Mouse (Mus musculus): ENCODE measurements around the gene Qsox2.

Qsox2 gene

DNA sequence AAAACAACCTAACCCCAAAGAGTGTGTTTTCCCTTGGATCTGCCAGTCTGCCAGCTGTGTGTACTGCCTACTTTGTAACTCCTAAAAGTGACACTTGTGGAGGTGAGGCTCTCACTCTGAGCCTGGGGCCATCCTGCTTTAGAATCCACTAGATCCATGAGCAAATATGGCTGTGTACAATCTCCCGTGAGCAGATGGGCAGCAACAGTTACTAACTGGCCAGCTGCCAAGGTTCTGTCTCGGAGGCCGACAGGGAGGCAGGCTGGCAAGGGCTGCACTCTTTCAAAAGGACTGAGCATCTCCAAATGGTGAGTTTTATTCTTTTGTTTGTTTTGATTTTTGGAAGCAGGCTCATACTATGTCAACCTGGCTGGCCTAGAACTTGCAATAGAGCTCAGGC, 22.8 kb downstream of the Qsox2 start:
- DNase-seq, result no peak

- no peak for DNase-seq
Measured at GRCm38 (mm10) chr2:26209566-26209965, 27.8 kb downstream of the Qsox2 start.

DNA sequence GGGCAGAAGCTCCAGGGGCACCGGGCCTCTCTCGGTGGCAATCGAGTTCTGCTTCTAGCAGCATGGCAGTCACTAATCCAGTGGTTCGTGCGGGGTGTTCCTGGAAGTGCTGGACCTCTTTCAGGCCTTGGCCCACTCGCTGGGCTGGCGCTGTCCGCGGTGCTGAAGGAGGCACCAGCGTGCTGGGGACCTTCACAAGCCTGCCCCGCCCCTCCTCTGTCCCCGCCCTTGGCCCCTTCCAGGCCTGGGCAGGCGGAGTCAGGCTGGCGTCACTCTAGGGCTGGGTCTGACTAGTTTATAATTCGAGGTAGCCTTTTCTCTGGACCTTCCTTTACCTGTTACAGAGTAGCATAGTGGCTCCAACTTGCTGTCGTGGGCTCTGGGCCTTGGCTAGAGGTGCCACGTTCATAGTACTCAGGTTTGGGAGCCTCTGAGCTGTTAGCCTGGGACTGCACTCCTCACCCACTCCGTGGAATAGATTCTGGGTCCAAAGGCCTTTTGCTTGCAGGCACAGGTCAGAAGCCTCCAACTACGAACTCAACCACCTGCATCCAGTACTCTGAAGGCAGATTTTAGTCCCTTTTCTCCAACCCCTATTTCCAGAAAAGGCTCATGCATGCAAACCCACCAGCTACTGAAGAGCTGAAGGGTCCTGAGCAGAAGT, 29.1 kb downstream of the Qsox2 start, which contains the start of gene Lhx3:
Gene Lhx3 (minus strand): TSS at position 164 of the 664 bp plus-strand sequence.
- peak; percentile 75 for DNase-seq

DNA sequence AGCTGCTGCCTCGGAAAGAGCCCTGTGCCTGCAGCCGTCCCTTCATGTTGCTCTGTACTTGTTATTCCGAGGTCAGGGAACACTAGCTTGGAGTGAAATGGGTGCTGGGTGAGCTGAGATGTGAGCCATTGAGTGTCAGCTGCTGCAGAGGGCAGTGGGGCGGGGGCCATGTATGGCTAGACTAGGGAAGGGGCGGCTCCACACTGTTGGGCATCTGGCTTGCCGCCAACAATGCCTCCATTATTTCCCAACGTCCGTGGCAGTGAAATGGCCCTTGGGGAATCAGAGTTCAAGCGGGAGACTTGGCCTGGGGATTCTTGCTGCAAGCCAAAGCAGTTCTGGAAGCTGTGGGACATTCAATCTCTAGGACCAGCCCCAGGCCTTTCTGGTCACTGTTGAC, 29.8 kb downstream of the Qsox2 start:
- DNase-seq, result no peak

GRCm38 (mm10) chr2:26205761-26206160, 31.6 kb downstream of the Qsox2 start:
- no peak for DNase-seq

DNA sequence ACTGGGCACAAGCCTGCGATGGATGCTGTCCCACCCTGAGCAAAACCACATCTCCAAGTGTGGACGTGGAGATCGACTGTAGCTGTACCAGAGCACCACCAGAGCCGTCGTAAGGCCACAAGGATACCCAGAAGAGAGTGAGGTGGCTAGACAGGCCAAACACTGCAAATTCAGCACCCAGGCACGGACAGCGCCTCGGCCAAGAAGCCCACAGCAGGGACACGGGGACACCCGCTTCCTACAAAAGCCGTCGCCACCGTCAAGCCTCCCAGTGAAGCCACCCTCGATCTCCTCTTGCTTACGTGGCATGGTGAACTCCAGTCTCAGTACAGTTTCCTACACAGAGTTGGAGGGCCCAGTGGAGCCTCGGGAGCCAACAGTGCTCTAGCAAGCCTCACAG, 32.2 kb downstream of the Qsox2 start:
- DNase-seq, result peak; percentile 23

- no peak for DNase-seq
Measured at GRCm38 (mm10) chr2:26202849-26203475, 34.4 kb downstream of the Qsox2 start.

GRCm38 (mm10) chr2:26201926-26202848, 35.1 kb downstream of the Qsox2 start:
- no peak for DNase-seq

- no peak for DNase-seq
Measured at GRCm38 (mm10) chr2:26198488-26198887, 38.8 kb downstream of the Qsox2 start.

- no peak for DNase-seq
Measured at GRCm38 (mm10) chr2:26194552-26195339, 42.6 kb downstream of the Qsox2 start.

- no peak for DNase-seq
Measured at GRCm38 (mm10) chr2:26188517-26188916, 48.8 kb downstream of the Qsox2 start.

DNA sequence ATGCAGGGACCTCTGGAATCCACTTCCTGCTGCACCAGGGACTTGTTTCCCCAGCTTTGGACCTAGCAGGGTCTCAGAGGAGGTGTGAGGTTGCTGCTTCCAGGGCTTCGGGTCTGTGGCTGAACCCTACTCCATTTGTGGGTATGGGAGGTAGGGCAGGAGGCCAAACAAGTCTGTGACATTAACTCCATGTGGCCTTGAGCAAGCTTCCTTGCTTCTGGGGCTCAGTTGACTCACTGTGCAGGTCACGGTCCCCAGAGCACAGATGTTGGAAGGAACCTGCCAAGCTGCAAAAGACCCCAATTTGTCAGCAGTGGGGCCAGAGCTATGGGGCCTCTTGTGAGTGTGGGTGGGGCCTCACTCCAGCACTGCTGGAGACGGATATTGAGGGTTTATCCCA, 53.0 kb downstream of the Qsox2 start:
- DNase-seq, result no peak

GRCm38 (mm10) chr2:26182646-26183045, 54.7 kb downstream of the Qsox2 start:
- DNase-seq, result peak; percentile 57

- DNase-seq, result no peak
Measured at GRCm38 (mm10) chr2:26177189-26177588, 60.1 kb downstream of the Qsox2 start.

DNA sequence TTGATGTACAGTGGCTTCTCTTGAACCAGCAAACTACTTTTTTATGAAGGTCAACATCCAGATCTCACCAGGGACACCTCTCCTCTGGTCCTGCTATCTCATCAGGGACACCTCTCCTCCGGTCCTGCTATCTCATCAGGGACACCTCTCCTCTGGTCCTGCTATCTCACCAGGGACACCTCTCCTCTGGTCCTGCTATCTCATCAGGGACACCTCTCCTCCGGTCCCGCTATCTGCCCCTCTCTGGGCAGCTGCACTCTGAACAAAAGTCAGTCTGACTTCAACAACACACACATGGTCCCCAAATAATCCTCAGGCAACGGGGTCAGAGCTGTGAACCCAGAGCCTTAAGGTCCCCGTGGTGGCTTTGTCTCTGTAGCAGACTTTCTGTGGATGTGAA, 60.6 kb downstream of the Qsox2 start:
- no peak for DNase-seq

GRCm38 (mm10) chr2:26175191-26175590, 62.1 kb downstream of the Qsox2 start:
- DNase-seq, result no peak

DNA sequence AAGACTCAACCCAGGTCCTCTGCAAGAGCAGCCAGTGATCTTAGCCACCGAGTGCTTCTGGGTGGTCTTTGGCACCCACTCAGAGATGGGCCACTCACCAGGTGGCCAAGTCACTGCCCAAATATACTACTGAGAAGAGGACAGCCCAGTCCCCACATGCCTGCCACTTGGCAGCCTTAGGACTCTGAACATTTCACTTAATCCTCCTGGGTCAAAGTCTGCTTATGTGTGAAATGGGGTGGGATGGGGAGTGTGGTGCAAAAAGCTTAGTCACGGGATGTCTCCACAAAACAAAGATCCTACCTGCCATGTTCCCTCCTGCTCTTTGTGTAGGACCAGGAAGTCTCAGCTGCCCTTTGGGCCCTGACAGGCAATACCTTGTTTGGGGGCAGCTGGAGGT, 65.2 kb downstream of the Qsox2 start:
- DNase-seq, result no peak

DNA sequence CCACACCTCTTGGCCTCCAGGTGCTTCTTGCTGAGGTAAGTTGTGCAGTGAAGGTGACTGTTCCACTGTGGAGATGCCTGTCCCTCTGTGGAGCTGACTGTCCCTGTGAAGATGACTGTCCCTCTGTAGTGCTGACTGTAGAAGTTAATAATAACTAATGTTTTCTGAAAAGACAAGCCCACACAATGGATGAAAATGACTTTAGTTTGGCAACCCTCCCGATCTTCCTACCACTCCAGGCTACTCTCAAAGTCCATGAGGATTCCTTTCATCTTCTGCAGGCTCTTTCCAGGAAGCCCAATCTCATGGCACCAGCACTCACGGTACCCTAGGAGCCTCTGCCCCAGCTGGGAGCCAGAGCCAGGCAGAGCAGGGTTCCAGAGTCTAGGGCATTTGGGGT, 66.9 kb downstream of the Qsox2 start:
- no peak for DNase-seq

GRCm38 (mm10) chr2:26168843-26169579, 68.3 kb downstream of the Qsox2 start:
- DNase-seq, result no peak

- no peak for DNase-seq
Measured at GRCm38 (mm10) chr2:26166890-26167289, 70.4 kb downstream of the Qsox2 start.
